Mouse (Mus musculus): Measurements from ENCODE around the gene Foxc2. TPM values are rescaled to one million over a fixed set of nuclear protein-coding genes. Genes with fewer than 3 reads are reported as not detected.

Foxc2 gene
- polyA plus RNA-seq, 1 experiment from 2014 or later: 1.5 TPM

DNA sequence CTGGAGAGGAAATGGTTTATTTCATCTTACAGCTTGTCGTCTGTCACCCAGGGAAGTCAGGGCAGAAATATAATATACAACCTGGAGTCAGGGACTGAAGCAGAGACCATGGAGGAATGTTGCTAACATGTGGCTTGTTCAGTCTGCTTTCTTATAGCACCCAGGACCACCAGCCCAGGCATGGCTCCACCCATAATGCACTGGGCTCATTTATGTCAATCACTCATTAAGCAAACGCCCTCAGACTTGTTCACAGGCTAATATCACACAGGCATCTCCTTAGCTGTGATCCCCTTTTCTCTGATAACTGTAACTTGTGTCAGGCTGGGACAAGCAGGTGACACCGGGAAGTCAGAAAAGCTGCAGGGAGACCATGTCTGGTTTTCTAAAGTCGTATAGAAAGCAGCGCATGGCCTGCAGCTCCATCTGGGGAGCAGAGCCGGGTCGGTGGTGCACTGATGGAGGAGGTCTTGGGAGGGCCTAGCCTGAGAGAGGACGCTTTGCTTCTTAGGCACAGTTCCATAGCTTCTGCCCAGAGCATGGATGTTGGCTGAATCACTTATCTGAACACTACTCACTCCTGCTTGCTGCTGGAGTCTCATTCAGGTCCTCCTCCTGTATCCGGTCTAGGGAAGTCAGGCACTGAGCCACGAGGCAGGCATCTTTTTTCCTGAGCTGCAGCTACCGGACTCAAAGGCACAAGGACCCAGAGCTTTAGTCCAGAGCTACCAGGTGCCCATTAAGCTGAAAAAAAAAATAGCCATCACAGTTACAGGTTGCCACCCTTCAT, 47.1 kb downstream of the Foxc2 start:
- Histone ChIP-seq H3K27me3 (ENCODE audit: control insufficient read depth, insufficient read depth, low read length) (no peaks in the 10 kb centered on the region), H3K4me3 (replicated peaks; ENCODE audit: low read depth, low read length) (no peak overlapping the region), H3K9ac (replicated peaks; ENCODE audit: low read length) (no peak overlapping the region), H3K9me3 (ENCODE audit: control insufficient read depth, low read length) (no peaks in the 10 kb centered on the region), H3K4me1 (ENCODE audit: control insufficient read depth, insufficient read depth, low read length) (0 out of 2 replicates have a peak, but pooled peaks cover 3% of the 10 kb centered on the region), H3K27ac (replicated peaks; ENCODE audit: low read depth, low read length) (no peak overlapping the region), H3K4me2 (ENCODE audit: low read length) (no peak overlapping the region), H3K36me3 (ENCODE audit: control insufficient read depth, insufficient read depth, low read length) (no peaks in the 10 kb centered on the region)
- ATAC-seq (ENCODE audit: low FRiP score, low TSS enrichment) (no peak), DNase-seq (no peak)
- 80% methylated on average over 11 of the region's 11 CpGs for WGBS

DNA sequence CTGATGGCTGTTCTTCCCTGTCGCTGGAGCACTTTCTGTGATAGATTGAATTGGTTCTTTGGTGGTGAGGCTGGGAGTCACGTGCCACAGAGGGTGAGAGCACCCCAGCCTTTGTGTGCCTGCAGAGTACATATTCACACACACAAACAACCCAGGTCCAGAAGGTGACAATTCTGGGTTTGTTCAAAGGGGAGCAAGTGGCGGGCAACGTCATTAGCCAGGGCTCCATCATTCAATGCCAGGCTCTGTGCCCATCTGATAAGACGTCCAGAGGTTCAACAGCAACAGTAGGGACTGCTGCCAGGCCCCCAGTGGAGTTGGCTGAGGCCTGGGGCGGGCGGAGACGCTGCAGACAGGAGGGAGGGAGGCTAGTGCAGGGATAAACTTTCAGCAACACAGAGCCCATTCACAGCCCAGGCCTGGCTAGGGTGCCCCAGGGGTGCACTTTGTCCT, 48.1 kb downstream of the Foxc2 start:
- Histone ChIP-seq H3K4me1 (ENCODE audit: control insufficient read depth, insufficient read depth, low read length) (0 out of 2 replicates have a peak, but pooled peaks cover 3% of the 10 kb centered on the region), H3K9ac (replicated peaks; ENCODE audit: low read length) (no peak overlapping the region), H3K27ac (replicated peaks; ENCODE audit: low read depth, low read length) (no peak overlapping the region), H3K9me3 (ENCODE audit: control insufficient read depth, low read length) (no peaks in the 10 kb centered on the region), H3K36me3 (ENCODE audit: control insufficient read depth, insufficient read depth, low read length) (no peaks in the 10 kb centered on the region), H3K4me2 (ENCODE audit: low read length) (no peak overlapping the region), H3K4me3 (replicated peaks; ENCODE audit: low read depth, low read length) (no peak overlapping the region), H3K27me3 (ENCODE audit: control insufficient read depth, insufficient read depth, low read length) (no peaks in the 10 kb centered on the region)
- DNase-seq (no peak), ATAC-seq (ENCODE audit: low FRiP score, low TSS enrichment) (no peak)
- 58% methylated on average over 8 of the region's 8 CpGs for WGBS

DNA sequence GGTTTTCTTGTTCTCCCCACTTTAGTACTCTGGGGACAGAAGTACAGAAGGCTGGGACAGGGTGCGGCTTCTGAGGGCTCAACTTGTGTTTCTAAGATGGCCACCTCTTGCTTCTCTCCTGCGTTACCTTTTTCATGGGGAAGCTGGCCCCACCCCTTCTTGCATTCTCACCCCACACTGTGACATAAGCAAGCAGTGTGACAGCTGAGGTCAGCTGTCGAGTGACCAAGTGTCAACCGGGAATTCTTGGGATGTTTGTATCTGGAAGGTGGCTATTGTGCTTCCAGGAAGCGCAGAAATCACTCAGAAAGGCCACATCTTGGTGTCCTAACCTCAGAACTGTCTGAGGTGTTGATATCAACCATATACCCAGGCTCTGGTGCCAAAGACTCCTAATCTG, 52.1 kb downstream of the Foxc2 start:
- 82% methylated on average over 5 of the region's 5 CpGs for WGBS
- no peak overlapping the region for H3K9ac ChIP-seq (replicated peaks; ENCODE audit: low read length)
- H3K4me3 ChIP-seq (replicated peaks; ENCODE audit: low read depth, low read length): no peak overlapping the region
- ATAC-seq (ENCODE audit: low FRiP score, low TSS enrichment) (no peak), DNase-seq (no peak)
- H3K4me1 ChIP-seq (ENCODE audit: control insufficient read depth, insufficient read depth, low read length): 0 out of 2 replicates have a peak, but pooled peaks cover 3% of the 10 kb centered on the region
- H3K4me2 ChIP-seq (ENCODE audit: low read length): no peak overlapping the region
- no peaks in the 10 kb centered on the region for H3K36me3 ChIP-seq (ENCODE audit: control insufficient read depth, insufficient read depth, low read length)
- H3K27ac ChIP-seq (replicated peaks; ENCODE audit: low read depth, low read length): no peak overlapping the region
- H3K9me3 ChIP-seq (ENCODE audit: control insufficient read depth, low read length): no peaks in the 10 kb centered on the region
- H3K27me3 ChIP-seq (ENCODE audit: control insufficient read depth, insufficient read depth, low read length): no peaks in the 10 kb centered on the region

Small RNA genes within 50 kb of the gene (microRNA-seq; reads per million reads assigned to microRNA genes)
- not detected for gene Gm27530

Other genes starting within 250 kb of the Foxc2 start
- 0.12 and 0.97 TPM in 2 replicates for gene Foxf1, start 31.8 kb upstream of the Foxc2 start, polyA plus RNA-seq (2014; fragmentation: Nextera tagmentation; extraction: Ambion mirVana)
- 50.2 and 52.5 TPM in 2 replicates for gene Mthfsd, start 7.8 kb upstream of the Foxc2 start, polyA plus RNA-seq (2014; fragmentation: Nextera tagmentation; extraction: Ambion mirVana)
- gene Foxl1, start 11.8 kb downstream of the Foxc2 start, polyA plus RNA-seq (2014; fragmentation: Nextera tagmentation; extraction: Ambion mirVana): not detected in 2 replicates

All from midbrain, embryonic 14.5 days (tissue).